Mouse (Mus musculus) cortical plate, adult 2 months (tissue): ENCODE measurements around the gene Ppt1.

Experiments
- CTCF ChIP-seq: fragments of 200-500 bp; IDR thresholded peaks from 2 replicates; pipeline ENCODE4 v1.5.1; 2011; ENCODE audit warnings: mild to moderate bottlenecking, control low read depth, low read length; ENCODE audit not compliant: insufficient read depth; ENCODE audit errors: extremely low read depth
- POLR2A ChIP-seq: fragments of 200-500 bp; IDR thresholded peaks from 2 replicates; pipeline ENCODE4 v1.6.1; 2011; ENCODE audit warnings: mild to moderate bottlenecking, low read length, control low read depth; ENCODE audit not compliant: insufficient read depth; ENCODE audit errors: extremely low read depth

DNA sequence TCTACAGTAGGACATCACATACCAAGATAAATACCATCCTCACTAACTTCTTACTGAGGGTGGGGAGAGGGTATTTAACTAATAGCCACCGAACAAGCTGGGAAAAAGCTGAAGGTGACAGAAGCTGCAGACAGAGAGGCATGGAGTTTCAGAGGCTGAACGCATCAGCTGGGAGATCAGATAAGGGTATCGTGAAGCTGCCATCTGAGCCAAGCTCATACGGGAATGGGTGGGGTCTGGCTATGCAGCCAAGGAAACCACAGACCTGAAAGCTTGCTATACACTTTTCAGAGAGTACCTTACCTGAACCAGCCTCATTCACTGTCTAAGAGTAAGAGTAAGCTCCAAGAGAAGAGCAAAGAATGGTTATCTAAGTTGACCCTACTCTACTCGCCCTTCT, 37.0 kb downstream of the Ppt1 start:
- no peak for TF ChIP-seq POLR2A
- no peak for TF ChIP-seq CTCF
